Mouse (Mus musculus) cerebellum, adult 2 months (tissue): ENCODE data around the gene Atoh8.

Experiments
- CTCF ChIP-seq: fragments of 200-500 bp; IDR thresholded peaks from 2 replicates; pipeline ENCODE4 v1.5.1; 2011; ENCODE audit warnings: low read depth, mild to moderate bottlenecking, control low read depth, low read length, moderate library complexity, borderline replicate concordance; ENCODE audit not compliant: insufficient read depth
- POLR2A ChIP-seq: fragments of 200-500 bp; IDR thresholded peaks from 2 replicates; pipeline ENCODE4 v1.6.1; 2011; ENCODE audit warnings: low read length, control low read depth, borderline replicate concordance; ENCODE audit not compliant: insufficient read depth

DNA sequence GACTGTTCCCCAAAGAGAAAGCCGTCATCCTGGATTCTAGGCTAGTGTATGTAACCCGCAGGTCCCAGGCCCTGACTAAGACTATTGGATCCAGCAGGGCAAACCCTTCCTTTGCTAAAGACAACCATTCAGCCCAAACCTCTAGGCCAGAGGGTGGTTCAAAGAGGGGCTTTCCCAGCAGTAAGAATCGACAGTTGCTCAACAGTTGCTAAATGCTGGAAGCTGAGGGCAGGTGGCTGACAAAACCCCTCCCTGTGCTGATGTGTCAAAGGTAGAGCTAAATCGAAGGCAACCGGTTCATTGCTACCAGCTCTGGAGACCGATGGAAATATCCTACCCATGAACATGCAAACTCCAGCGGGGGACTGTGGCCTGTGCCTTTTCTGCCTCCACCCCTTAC is 25.6 kb downstream of the Atoh8 start:
- no peak for TF ChIP-seq CTCF
- TF ChIP-seq POLR2A = no peak
